Mouse (Mus musculus): ENCODE data around the gene Gm20767.
"Not testable (repeated sequence)": the region's sequence is repeated elsewhere in the genome, so short reads cannot be mapped to it uniquely, and the experiment has no call there.

DNA sequence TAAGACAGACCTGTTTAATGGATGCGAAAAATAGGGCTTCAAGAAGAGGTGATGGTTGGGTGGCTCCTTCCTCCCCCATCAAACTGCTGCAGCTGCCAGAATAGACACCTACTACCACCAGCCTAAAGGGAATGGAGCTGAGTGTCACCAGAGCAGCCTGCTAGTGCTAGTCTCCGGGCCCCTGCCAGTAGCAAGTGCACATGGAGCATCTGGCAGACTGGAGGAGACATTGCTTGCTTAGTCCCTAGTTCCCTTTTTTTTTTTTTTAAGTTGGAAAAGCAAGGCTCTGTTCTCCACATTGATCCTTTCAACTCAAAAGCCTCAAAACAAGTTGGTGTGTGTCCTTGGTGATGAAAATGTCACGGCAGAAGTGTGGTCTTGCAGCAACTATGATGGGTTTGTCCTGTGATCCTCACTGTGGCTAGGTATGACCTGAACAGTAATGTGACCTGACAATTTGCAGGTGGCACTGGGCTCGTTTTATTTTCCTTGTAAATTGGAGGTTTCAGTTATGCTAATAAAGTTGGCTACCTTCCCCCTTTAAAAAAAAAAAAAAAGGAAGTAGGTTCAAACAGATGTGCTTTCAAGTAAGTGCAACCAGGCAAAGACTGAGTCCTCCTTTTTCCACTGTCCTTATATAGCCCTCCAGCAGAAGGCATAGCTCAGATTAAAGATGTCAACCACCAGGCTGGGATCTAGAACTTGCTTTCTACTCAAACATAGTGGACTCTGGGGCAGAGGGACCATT lies 9.8 kb downstream of the Gm20767 start:
- not testable (repeated sequence) for TF ChIP-seq NRF1 (IDR thresholded peaks at IDR 0.05; ENCODE audit: low read depth, low read length); GABPA (IDR thresholded peaks at IDR 0.05; ENCODE audit: insufficient replicate concordance, low read depth, low read length); CTCF (conservative IDR thresholded peaks at IDR 0.05 in 1 of 2, IDR thresholded peaks at IDR 0.05 in 1 of 2; ENCODE audit: low read depth in 2 of 2, low read length in 2 of 2); JUND (conservative IDR thresholded peaks at IDR 0.05; ENCODE audit: low read depth, low read length); RCOR1 (conservative IDR thresholded peaks at IDR 0.05; ENCODE audit: low read depth, low read length)

All from CH12.LX (cell line).